Mouse (Mus musculus): ENCODE results near the gene Rbm24. TPM values are rescaled to one million over a fixed set of nuclear protein-coding genes. Genes with fewer than 3 reads are reported as not detected.

Rbm24 gene
- polyA plus RNA-seq, 1 experiment, result 52.4 TPM

DNA sequence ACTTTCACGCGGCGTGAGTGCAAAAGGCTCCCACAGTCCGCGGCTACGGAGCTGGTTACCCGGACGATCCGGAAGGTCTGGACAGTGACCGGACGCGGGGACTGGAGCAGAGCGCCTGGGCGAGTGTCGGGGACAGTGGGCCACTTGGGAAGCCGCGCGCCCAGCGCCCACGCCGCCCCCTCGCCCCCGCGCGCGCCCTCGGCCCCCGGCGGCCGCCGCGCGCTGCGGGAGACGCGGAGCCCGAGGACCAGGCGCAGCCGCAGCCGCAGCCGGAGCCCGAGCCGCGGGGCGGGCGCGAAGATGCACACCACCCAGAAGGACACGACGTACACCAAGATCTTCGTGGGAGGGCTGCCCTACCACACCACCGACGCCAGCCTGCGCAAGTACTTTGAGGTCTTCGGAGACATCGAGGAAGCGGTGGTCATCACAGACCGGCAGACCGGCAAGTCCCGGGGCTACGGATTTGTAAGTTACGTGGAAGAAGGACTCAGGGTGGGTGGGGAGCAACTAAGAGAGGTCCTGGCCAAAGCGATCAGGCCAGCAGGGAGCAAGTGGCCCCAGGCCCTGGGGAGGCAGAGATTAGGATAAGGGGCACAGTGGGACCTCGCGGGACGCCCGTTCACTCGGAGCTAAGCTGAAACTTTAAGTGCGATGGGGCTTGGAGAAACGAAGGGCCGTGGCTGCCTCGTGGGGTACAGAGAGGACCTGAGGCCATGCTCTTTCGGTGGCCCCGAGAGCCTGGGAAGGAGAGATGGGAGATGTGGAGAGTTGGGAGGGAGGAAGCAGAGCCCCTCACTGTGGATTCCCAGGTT lies 704 bp downstream of the Rbm24 start:
- H3K4me3 ChIP-seq (ENCODE audit: control insufficient read depth, insufficient read depth, low read length), result peak overlapping the region; percentile 65
- DNase-seq, result peak; percentile 15
- no peaks in the 10 kb centered on the region for H3K36me3 ChIP-seq (ENCODE audit: control insufficient read depth, insufficient read depth, low read length)
- peaks cover 12% of the 10 kb centered on the region for H3K27me3 ChIP-seq (ENCODE audit: control insufficient read depth, insufficient read depth, low read length)
- 6% methylated on average over 73 of the region's 73 CpGs for WGBS
- peaks cover 12% of the 10 kb centered on the region for H3K4me1 ChIP-seq (replicated peaks; ENCODE audit: control insufficient read depth, insufficient read depth, low read length)
- TF ChIP-seq POLR2A (IDR thresholded peaks at IDR 0.05; ENCODE audit: control insufficient read depth, extremely low read depth, insufficient read depth, low read length, poor library complexity) (no peak), CTCF (IDR thresholded peaks at IDR 0.05; ENCODE audit: borderline replicate concordance, control insufficient read depth, extremely low read depth, insufficient read depth, low read length, poor library complexity) (no peak)
- no peak overlapping the region for H3K27ac ChIP-seq (ENCODE audit: control insufficient read depth, insufficient read depth, low read length)

DNA sequence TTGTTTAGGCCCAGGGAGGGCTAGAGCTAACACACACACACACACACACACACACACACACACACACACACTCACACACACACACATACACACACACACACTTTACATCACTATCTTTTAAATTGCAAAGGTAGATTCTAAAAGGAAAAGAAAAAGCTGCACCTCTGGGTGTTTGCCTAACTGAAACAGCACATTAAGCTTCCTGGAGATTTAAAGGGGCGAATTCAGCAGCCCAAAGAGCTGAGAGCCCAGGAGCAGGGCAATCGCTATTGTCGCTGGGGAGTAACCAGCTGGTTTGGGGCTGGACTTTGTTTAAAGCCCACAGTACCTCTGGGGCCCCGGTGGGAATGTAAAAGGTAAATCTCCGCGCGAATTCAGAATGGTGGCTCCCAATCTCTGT lies 1.4 kb downstream of the Rbm24 start:
- peaks cover 12% of the 10 kb centered on the region for H3K4me1 ChIP-seq (replicated peaks; ENCODE audit: control insufficient read depth, insufficient read depth, low read length)
- no peak overlapping the region for H3K27ac ChIP-seq (ENCODE audit: control insufficient read depth, insufficient read depth, low read length)
- WGBS, result 82% methylated on average over 7 of the region's 7 CpGs
- no peak for DNase-seq
- no peak for TF ChIP-seq CTCF (IDR thresholded peaks at IDR 0.05; ENCODE audit: borderline replicate concordance, control insufficient read depth, extremely low read depth, insufficient read depth, low read length, poor library complexity)
- TF ChIP-seq POLR2A (IDR thresholded peaks at IDR 0.05; ENCODE audit: control insufficient read depth, extremely low read depth, insufficient read depth, low read length, poor library complexity), result no peak
- H3K4me3 ChIP-seq (ENCODE audit: control insufficient read depth, insufficient read depth, low read length), result no peak overlapping the region
- H3K27me3 ChIP-seq (ENCODE audit: control insufficient read depth, insufficient read depth, low read length), result peaks cover 12% of the 10 kb centered on the region
- no peaks in the 10 kb centered on the region for H3K36me3 ChIP-seq (ENCODE audit: control insufficient read depth, insufficient read depth, low read length)

DNA sequence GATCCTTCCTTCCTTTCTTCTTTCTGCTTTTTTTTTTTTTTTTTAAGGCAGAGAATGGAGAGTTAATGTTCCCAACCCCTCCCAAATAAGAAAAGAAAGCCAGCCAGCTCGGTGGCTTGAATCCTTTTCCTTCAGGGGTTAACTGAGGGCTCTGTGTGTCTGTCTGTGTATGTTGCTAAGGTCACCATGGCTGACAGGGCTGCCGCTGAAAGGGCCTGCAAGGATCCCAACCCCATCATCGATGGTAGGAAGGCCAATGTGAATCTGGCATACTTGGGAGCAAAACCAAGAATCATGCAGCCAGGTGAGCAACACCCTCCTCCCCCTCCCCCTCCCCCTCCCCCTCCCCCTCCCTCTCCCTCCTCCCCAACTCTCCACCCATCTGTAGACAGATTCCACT lies 1.9 kb downstream of the Rbm24 start:
- 72% methylated on average over 3 of the region's 3 CpGs for WGBS
- TF ChIP-seq CTCF (IDR thresholded peaks at IDR 0.05; ENCODE audit: borderline replicate concordance, control insufficient read depth, extremely low read depth, insufficient read depth, low read length, poor library complexity), result no peak
- no peak for TF ChIP-seq POLR2A (IDR thresholded peaks at IDR 0.05; ENCODE audit: control insufficient read depth, extremely low read depth, insufficient read depth, low read length, poor library complexity)
- Histone ChIP-seq H3K27ac (ENCODE audit: control insufficient read depth, insufficient read depth, low read length) (no peak overlapping the region), H3K4me3 (ENCODE audit: control insufficient read depth, insufficient read depth, low read length) (no peak overlapping the region), H3K4me1 (replicated peaks; ENCODE audit: control insufficient read depth, insufficient read depth, low read length) (peaks cover 12% of the 10 kb centered on the region), H3K27me3 (ENCODE audit: control insufficient read depth, insufficient read depth, low read length) (peaks cover 12% of the 10 kb centered on the region), H3K36me3 (ENCODE audit: control insufficient read depth, insufficient read depth, low read length) (no peaks in the 10 kb centered on the region)
- no peak for DNase-seq

DNA sequence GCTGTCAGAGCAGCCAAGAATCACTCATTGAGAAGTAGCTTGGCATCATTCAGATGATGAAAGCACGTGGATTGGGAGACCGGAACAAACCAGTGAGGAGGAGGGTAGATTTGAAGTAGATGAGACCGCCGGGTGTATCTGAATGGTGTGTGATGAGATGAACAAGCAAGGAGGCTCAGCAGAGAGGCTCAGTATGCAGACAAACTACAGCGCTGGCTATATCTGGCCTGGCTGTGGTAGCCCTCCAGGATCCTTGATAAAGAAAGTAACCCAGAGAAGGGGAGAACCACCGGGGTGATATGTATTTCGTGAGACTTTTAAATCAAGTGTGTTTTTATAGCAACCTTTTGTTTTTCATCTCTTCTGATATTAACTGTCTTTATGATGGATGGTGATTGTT lies 5.6 kb downstream of the Rbm24 start:
- H3K27ac ChIP-seq (ENCODE audit: control insufficient read depth, insufficient read depth, low read length), result no peak overlapping the region
- no peak for DNase-seq
- H3K4me3 ChIP-seq (ENCODE audit: control insufficient read depth, insufficient read depth, low read length), result no peak overlapping the region
- peaks cover 5% of the 10 kb centered on the region; the same call in 1 of the 2 replicates for H3K4me1 ChIP-seq (replicated peaks; ENCODE audit: control insufficient read depth, insufficient read depth, low read length)
- 97% methylated on average over 7 of the region's 7 CpGs for WGBS
- H3K36me3 ChIP-seq (ENCODE audit: control insufficient read depth, insufficient read depth, low read length), result no peaks in the 10 kb centered on the region
- TF ChIP-seq CTCF (IDR thresholded peaks at IDR 0.05; ENCODE audit: borderline replicate concordance, control insufficient read depth, extremely low read depth, insufficient read depth, low read length, poor library complexity), result no peak
- TF ChIP-seq POLR2A (IDR thresholded peaks at IDR 0.05; ENCODE audit: control insufficient read depth, extremely low read depth, insufficient read depth, low read length, poor library complexity), result no peak
- peaks cover 6% of the 10 kb centered on the region for H3K27me3 ChIP-seq (ENCODE audit: control insufficient read depth, insufficient read depth, low read length)

DNA sequence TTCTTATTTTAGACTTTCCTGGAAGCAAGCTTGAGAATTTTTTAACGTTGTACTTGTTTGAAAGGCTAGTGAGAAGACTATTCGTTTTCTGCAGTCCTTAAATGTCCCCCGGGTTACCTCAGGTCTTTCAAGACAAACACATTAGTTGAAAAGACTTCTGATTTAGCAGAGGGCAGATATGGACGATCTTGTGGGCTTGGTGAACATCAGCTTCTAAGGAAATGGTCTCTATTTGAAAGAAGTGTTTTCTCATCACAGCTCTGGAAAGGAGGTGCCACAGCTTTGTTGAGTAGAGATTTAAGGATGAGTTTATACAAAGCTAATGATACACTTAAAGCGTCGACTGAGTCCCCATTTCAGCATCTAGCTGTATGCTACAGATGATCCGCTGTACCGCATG lies 6.1 kb downstream of the Rbm24 start:
- 91% methylated on average over 8 of the region's 8 CpGs for WGBS
- H3K27me3 ChIP-seq (ENCODE audit: control insufficient read depth, insufficient read depth, low read length), result 0 out of 2 replicates have a peak, but pooled peaks cover 2% of the 10 kb centered on the region
- DNase-seq, result no peak
- no peaks in the 10 kb centered on the region for H3K36me3 ChIP-seq (ENCODE audit: control insufficient read depth, insufficient read depth, low read length)
- no peak overlapping the region for H3K27ac ChIP-seq (ENCODE audit: control insufficient read depth, insufficient read depth, low read length)
- H3K4me1 ChIP-seq (replicated peaks; ENCODE audit: control insufficient read depth, insufficient read depth, low read length), result no peaks in the 10 kb centered on the region
- no peak overlapping the region for H3K4me3 ChIP-seq (ENCODE audit: control insufficient read depth, insufficient read depth, low read length)
- TF ChIP-seq CTCF (IDR thresholded peaks at IDR 0.05; ENCODE audit: borderline replicate concordance, control insufficient read depth, extremely low read depth, insufficient read depth, low read length, poor library complexity), result no peak
- TF ChIP-seq POLR2A (IDR thresholded peaks at IDR 0.05; ENCODE audit: control insufficient read depth, extremely low read depth, insufficient read depth, low read length, poor library complexity), result no peak

DNA sequence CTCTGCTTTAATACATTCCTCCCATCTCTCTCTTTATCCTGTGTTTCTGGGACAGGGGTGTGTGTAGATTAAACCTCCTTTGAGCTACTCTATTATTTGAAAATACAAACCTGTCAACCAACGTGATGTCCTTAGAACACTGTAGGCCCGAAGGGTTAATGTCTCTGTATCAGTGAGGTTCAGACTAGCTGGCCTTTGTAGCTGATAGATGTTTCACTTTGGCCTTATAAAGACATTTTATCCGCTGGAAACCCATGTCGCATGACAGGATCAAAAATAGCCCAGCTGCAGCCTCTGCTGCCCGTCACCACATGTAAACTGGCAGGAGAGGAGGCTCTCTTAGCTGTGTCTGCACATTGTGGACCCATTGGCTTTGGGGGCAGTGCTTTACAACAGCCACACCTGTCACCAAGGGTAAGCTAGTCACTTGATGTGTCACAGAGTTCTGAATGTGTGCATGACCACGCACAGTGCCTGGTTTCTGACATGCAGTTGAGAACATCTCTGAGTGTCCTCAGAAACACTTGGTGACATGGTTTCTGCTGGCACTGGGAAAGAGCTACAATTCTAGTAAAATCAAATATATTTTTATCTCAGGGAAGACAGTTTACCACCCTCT lies 8.5 kb downstream of the Rbm24 start:
- no peaks in the 10 kb centered on the region for H3K36me3 ChIP-seq (ENCODE audit: control insufficient read depth, insufficient read depth, low read length)
- DNase-seq, result no peak
- TF ChIP-seq POLR2A (IDR thresholded peaks at IDR 0.05; ENCODE audit: control insufficient read depth, extremely low read depth, insufficient read depth, low read length, poor library complexity) (no peak), CTCF (IDR thresholded peaks at IDR 0.05; ENCODE audit: borderline replicate concordance, control insufficient read depth, extremely low read depth, insufficient read depth, low read length, poor library complexity) (no peak)
- H3K27ac ChIP-seq (ENCODE audit: control insufficient read depth, insufficient read depth, low read length), result no peak overlapping the region
- 94% methylated on average over 6 of the region's 6 CpGs for WGBS
- H3K4me3 ChIP-seq (ENCODE audit: control insufficient read depth, insufficient read depth, low read length), result no peak overlapping the region
- H3K4me1 ChIP-seq (replicated peaks; ENCODE audit: control insufficient read depth, insufficient read depth, low read length), result no peaks in the 10 kb centered on the region
- no peaks in the 10 kb centered on the region for H3K27me3 ChIP-seq (ENCODE audit: control insufficient read depth, insufficient read depth, low read length)
